Mouse (Mus musculus) adrenal gland, adult 8-10 months (tissue): ENCODE results near the gene Fbxw22. TPM values are rescaled to one million over a fixed set of nuclear protein-coding genes. Genes with fewer than 3 reads are reported as not detected.
"Not testable (repeated sequence)": the region's sequence is repeated elsewhere in the genome, so short reads cannot be mapped to it uniquely, and the experiment has no call there.

Source experiments
- DNase-seq: peaks from one replicate; pipeline ENCODE4 v3.0.0; 2022
- total RNA-seq, 4 experiments: library from RNA; stranded (reverse); gene quantifications; 2 replicates each; pipeline ENCODE4 v1.2.4; 2022

The Fbxw22 gene
- total RNA-seq, result not detected

DNA sequence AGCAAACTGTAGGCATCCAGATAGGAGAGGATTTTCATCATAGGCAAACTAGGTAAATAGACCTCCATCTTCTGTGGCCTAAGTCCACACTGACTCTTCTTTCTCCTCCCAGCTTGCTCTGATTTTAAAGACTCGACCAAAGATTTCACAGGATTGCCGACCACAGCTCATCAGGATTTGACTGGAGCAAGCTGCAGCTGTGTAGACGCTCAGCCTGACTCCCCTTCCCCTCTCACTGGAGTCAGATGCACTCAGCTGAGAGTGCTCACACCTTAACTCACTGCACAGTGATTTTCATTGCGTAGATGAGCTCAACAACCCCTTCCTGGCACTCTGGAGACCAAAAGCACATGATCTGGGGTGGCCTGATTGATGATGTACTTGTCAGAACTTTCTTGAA lies at the start of gene Fbxw22:
TSS of gene Fbxw22 (minus strand) at position 101 of the 400 bp plus-strand sequence.
- DNase-seq, result not testable (repeated sequence)

DNA sequence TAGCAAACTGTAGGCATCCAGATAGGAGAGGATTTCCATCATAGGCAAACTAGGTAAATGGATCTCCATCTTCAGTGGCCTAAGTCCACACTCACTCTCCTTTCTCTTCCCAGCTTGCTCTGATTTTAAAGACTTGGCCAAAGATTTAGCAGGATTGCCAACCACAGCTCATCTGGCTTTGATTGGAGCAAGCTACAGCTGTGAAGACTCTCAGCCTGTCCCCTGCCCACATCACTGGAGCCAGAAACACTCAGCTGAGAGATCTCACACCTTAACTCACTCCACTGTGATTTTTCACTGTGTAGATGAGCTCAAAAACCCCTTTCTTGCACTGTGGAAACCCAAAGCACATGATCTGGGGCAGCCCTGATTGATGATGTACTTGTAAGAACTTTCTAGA lies 44.9 kb upstream of the Fbxw22 start, which contains the start of gene Fbxw16:
TSS of gene Fbxw16 (minus strand) at position 101 of the 400 bp plus-strand sequence.
- DNase-seq, result no peak

DNA sequence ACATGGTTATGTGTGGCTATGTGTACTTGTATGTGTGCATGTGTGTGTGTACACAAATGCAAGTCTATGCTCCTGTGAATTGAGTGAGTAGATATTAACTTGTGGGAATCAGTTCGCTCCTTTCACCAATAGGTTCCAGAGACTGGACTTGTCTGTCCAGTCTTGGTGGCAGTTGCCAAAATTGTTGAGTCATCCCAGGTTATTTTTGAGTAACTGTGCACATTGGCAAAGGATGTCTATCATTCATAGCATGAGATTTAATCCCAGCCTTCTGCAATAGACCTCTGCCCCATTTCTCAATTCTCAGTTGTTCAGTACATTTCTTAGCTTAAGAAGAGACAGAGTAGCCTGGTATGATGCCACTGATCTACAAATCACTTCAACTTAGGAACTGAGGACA lies 28.9 kb upstream of the Fbxw22 start:
- DNase-seq, result peak; percentile 10

DNA sequence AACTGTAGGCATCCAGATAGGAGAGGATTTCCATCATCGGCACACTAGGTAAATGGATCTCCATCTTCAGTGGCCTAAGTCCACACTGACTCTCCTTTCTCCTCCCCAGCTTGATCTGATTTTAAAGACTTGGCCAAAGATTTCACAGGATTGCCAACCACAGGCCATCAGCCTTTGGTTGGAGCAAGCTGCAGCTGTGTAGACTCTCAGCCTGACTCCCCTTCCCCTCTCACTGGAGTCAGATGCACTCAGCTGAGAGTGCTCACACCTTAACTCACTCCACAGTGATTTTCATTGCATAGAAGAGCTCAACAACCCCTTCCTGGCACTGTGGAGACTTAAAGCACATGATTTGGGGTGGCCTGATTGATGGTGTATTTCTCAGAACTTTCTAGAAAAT lies 64.5 kb downstream of the Fbxw22 start, which contains the start of gene Fbxw28:
TSS of gene Fbxw28 (minus strand) at position 101 of the 400 bp plus-strand sequence.
- DNase-seq, result not testable (repeated sequence)

Other genes starting within 250 kb of the Fbxw22 start
- gene Fbxw21, start 242.3 kb downstream of the Fbxw22 start, total RNA-seq, result not detected
- gene Fbxw13, start 208.3 kb downstream of the Fbxw22 start, total RNA-seq, result not detected
- gene Fbxw20, start 169.5 kb downstream of the Fbxw22 start, total RNA-seq, result not detected
- not detected for gene Fbxw14, start 116.6 kb downstream of the Fbxw22 start, total RNA-seq
- not detected for gene Fbxw28, start 64.6 kb downstream of the Fbxw22 start, total RNA-seq
- gene Fbxw16, start 44.8 kb upstream of the Fbxw22 start, total RNA-seq, result not detected
- gene Fbxw19, start 91.6 kb upstream of the Fbxw22 start, total RNA-seq, result not detected
- not detected for gene Fbxw15, start 164.0 kb upstream of the Fbxw22 start, total RNA-seq
- not detected for gene Fbxw24, start 221.8 kb upstream of the Fbxw22 start, total RNA-seq